Mouse (Mus musculus): ENCODE results near the gene Atf6b. TPM values are rescaled to one million over a fixed set of nuclear protein-coding genes. Genes with fewer than 3 reads are reported as not detected.
A peak's percentile ranks its signal among the peaks of the same experiment; 100 is the strongest.

The Atf6b gene
- total and polyA plus RNA-seq, 3 experiments = 45.3 to 101 TPM; not detected in 1

DNA sequence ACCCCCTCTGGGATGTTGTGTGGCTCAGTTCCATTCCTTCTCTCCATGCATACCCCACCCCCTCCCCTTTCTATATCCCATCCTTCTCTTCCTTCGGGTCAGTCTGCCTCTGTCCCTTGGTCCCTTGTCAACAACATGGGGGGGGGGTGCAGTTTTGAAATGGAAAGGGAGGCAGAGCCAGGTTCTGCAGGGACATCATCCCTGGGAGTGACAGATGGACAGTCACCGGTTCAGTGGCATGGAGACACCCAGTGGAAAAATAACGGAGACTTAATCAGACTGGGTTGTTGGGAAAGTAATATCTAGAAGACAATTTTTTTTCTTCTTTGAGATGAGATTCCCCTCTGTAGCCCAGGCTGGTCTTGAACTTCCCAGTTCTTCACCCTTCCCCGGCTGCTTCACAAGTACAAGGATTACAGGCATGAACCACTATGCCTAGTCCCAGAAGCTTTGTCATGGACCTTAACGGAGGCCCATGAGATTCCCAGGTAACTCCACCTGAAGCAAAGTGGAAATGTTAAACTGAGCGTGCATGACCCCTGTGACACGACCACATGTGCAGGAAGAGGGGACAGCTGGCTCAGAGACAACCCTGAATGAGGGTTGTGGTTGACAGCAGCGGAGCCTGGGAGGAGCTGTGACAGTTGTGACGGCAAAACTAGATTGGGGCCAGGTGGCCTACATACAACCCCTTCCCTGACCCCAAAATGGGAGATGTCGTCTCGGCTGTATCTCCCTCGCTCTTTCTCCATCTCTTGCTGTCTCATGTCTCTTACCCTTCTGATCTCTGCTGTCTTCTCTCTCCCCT, 16.9 kb upstream of the Atf6b start:
- peaks cover 0 to 26% of the 10 kb centered on the region in 2 experiments; a peak in 3 of 4 replicates for H3K4me1 ChIP-seq (ENCODE audit: control insufficient read depth in 1 of 2, insufficient read depth in 2 of 2, low read length in 2 of 2)
- no peak overlapping the region for H3K9ac ChIP-seq (ENCODE audit: control insufficient read depth, low read depth, low read length, poor library complexity, severe bottlenecking)
- no peak overlapping the region for H3K27ac ChIP-seq (ENCODE audit: control insufficient read depth, low read depth, low read length)
- TF ChIP-seq GABPA (IDR thresholded peaks at IDR 0.05; ENCODE audit: low read depth, low read length) (no peak), CHD2 (IDR thresholded peaks at IDR 0.05; ENCODE audit: low read length) (no peak), USF1 (IDR thresholded peaks at IDR 0.05; ENCODE audit: low read depth, low read length) (no peak), POLR2AphosphoS2 (IDR thresholded peaks at IDR 0.05; ENCODE audit: low read length) (no peak), NRF1 (IDR thresholded peaks at IDR 0.05; ENCODE audit: insufficient read depth, low read depth, low read length, poor library complexity, severe bottlenecking) (no peak), TAL1 (IDR thresholded peaks at IDR 0.05; ENCODE audit: low read length) (no peak), GATA1 (IDR thresholded peaks at IDR 0.05; ENCODE audit: low read depth, low read length) (no peak)
- no peak overlapping the region for H3K4me3 ChIP-seq (ENCODE audit: control insufficient read depth in 1 of 2, insufficient read depth in 1 of 2, low read depth in 2 of 2, low read length in 2 of 2)
- DNase-seq (ENCODE audit: low read depth, low spot score) = no peak
- H3K79me2 ChIP-seq (ENCODE audit: control insufficient read depth, insufficient read depth, low read length, poor library complexity) = peaks cover 16% of the 10 kb centered on the region
- peaks cover 0 to 11% of the 10 kb centered on the region in 2 experiments; a peak in 2 of 4 replicates for H3K36me3 ChIP-seq (ENCODE audit: control insufficient read depth in 1 of 2, insufficient read depth in 2 of 2, low read length in 2 of 2)
- no peaks in the 10 kb centered on the region for H3K9me3 ChIP-seq (replicated peaks; ENCODE audit: insufficient read depth, low read length)
- no peaks in the 10 kb centered on the region; a peak in 1 of 4 replicates for H3K27me3 ChIP-seq (ENCODE audit: control insufficient read depth in 1 of 2, insufficient read depth in 2 of 2, low read length in 2 of 2)

DNA sequence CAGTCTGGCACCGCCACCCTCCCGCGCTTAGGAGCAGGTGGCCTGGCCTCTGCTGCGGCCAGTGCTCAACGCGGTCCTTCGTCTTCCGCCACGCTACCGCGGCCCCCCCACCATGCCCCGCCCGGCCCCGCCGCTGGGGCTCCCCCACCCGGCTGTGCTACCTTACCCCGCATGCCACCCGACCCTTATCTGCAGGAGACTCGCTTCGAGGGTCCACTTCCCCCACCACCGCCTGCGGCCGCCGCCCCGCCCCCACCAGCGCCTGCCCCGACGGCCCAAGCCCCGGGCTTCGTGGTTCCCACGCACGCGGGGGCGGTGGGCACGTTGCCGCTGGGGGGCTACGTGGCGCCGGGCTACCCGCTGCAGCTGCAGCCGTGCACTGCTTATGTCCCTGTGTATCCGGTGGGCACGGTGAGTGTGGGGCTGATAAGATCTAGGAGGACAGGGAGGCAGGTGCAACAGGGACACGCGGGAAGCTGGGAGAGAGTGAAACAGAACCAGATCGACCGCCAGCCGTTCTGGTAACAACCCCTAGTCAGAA, 16.1 kb upstream of the Atf6b start:
- Histone ChIP-seq H3K9me3 (replicated peaks; ENCODE audit: insufficient read depth, low read length) (no peaks in the 10 kb centered on the region), H3K9ac (ENCODE audit: control insufficient read depth, low read depth, low read length, poor library complexity, severe bottlenecking) (peak overlapping the region; percentile 32; the same call in 1 of the 2 replicates), H3K4me3 (ENCODE audit: control insufficient read depth in 1 of 2, insufficient read depth in 1 of 2, low read depth in 2 of 2, low read length in 2 of 2) (peak overlapping the region; percentile 23 to 27; a peak in 2 of 4 replicates), H3K4me1 (ENCODE audit: control insufficient read depth in 1 of 2, insufficient read depth in 2 of 2, low read length in 2 of 2) (peaks cover 0 to 27% of the 10 kb centered on the region in 2 experiments; a peak in 3 of 4 replicates), H3K36me3 (ENCODE audit: control insufficient read depth in 1 of 2, insufficient read depth in 2 of 2, low read length in 2 of 2) (peaks cover 0 to 11% of the 10 kb centered on the region in 2 experiments; a peak in 2 of 4 replicates), H3K79me2 (ENCODE audit: control insufficient read depth, insufficient read depth, low read length, poor library complexity) (peaks cover 11% of the 10 kb centered on the region), H3K27me3 (ENCODE audit: control insufficient read depth in 1 of 2, insufficient read depth in 2 of 2, low read length in 2 of 2) (no peaks in the 10 kb centered on the region; a peak in 2 of 4 replicates), H3K27ac (ENCODE audit: control insufficient read depth, low read depth, low read length) (no peak overlapping the region)
- no peak for DNase-seq (ENCODE audit: low read depth, low spot score)
- no peak for TF ChIP-seq NELFE (IDR thresholded peaks at IDR 0.05; ENCODE audit: low read depth, low read length)
- TF ChIP-seq USF2 (IDR thresholded peaks at IDR 0.05; ENCODE audit: borderline replicate concordance in 1 of 2, insufficient read depth in 1 of 2, low read depth in 1 of 2, low read length in 2 of 2) = no peak
- TF ChIP-seq ZKSCAN1 (IDR thresholded peaks at IDR 0.05; ENCODE audit: low read depth, low read length) = no peak
- TF ChIP-seq SMC3 (IDR thresholded peaks at IDR 0.05; ENCODE audit: low read depth, low read length) = no peak
- no peak for TF ChIP-seq MAX (IDR thresholded peaks at IDR 0.05; ENCODE audit: low read length)
- TF ChIP-seq CTCF (IDR thresholded peaks at IDR 0.05 in 2 of 3, conservative IDR thresholded peaks at IDR 0.05 in 1 of 3; ENCODE audit: control insufficient read depth in 1 of 3, insufficient read depth in 1 of 3, low read depth in 2 of 3, low read length in 3 of 3, poor library complexity in 1 of 3, severe bottlenecking in 1 of 3) = no peak
- TF ChIP-seq MAFK (IDR thresholded peaks at IDR 0.05; ENCODE audit: borderline replicate concordance, low read depth, low read length) = no peak
- TF ChIP-seq TAL1 (IDR thresholded peaks at IDR 0.05; ENCODE audit: low read length) = no peak
- no peak for TF ChIP-seq BHLHE40 (IDR thresholded peaks at IDR 0.05; ENCODE audit: borderline replicate concordance, low read depth, low read length)
- TF ChIP-seq MAZ (IDR thresholded peaks at IDR 0.05; ENCODE audit: low read depth, low read length) = no peak
- TF ChIP-seq RAD21 (IDR thresholded peaks at IDR 0.05; ENCODE audit: low read depth, low read length) = no peak
- no peak for TF ChIP-seq CHD2 (IDR thresholded peaks at IDR 0.05; ENCODE audit: low read length)
- TF ChIP-seq RCOR1 (IDR thresholded peaks at IDR 0.05; ENCODE audit: low read depth, low read length) = no peak
- no peak for TF ChIP-seq SIN3A (IDR thresholded peaks at IDR 0.05; ENCODE audit: low read length)
- TF ChIP-seq MXI1 (IDR thresholded peaks at IDR 0.05; ENCODE audit: low read depth, low read length) = no peak

Measured in MEL (cell line).